Mouse (Mus musculus) liver, embryonic 14 days (tissue): Measurements from ENCODE around the gene Rin1. TPM values are rescaled to one million over a fixed set of nuclear protein-coding genes. Genes with fewer than 3 reads are reported as not detected.

Experiments
- polyA plus RNA-seq: library from polyadenylated mRNA; depleted of rRNA; stranded (reverse); fragments of >200 nt; gene quantifications from 2 replicates; pipeline ENCODE4 v1.2.3, GENCODE M21; 2012; rRNA removed

The Rin1 gene
- 0.26 and 0.45 TPM in 2 replicates for polyA plus RNA-seq

GRCm38 (mm10) chr19:5050047-5050905, at the start of gene Rin1:
Gene Rin1 (plus strand): TSS chr19:5050481.

GRCm38 (mm10) chr19:5023621-5024479, 26.4 kb upstream of the Rin1 start, which contains the start of gene Slc29a2:
Gene Slc29a2 (plus strand): TSS chr19:5023860.

GRCm38 (mm10) chr19:5038709-5039156, 11.5 kb upstream of the Rin1 start, which contains the start of the genes B4gat1 and AC124502.3:
Gene B4gat1 (plus strand): TSS chr19:5038826.
Gene AC124502.3 (plus strand): TSS chr19:5038891.

GRCm38 (mm10) chr19:5040862-5041523, 9.3 kb upstream of the Rin1 start, which contains the start of gene Brms1:
Gene Brms1 (plus strand): TSS chr19:5041354.

GRCm38 (mm10) chr19:5067867-5068569, 17.7 kb downstream of the Rin1 start, which contains the start of gene Cd248:
Gene Cd248 (plus strand): TSS chr19:5068078.

GRCm38 (mm10) chr19:5085145-5085863, 35.0 kb downstream of the Rin1 start, which contains the start of gene Tmem151a:
Gene Tmem151a (minus strand): TSS chr19:5085531.

GRCm38 (mm10) chr19:5087884-5088728, 37.8 kb downstream of the Rin1 start, which contains the start of gene Yif1a:
Gene Yif1a (plus strand): TSS chr19:5088538.

GRCm38 (mm10) chr19:5098363-5099143, 48.3 kb downstream of the Rin1 start, which contains the start of gene Cnih2:
Gene Cnih2 (minus strand): TSS chr19:5098521.

Other genes starting within 250 kb of the Rin1 start
- 11.0 and 13.2 TPM in 2 replicates for gene Gm21992, start 238.9 kb upstream of the Rin1 start, polyA plus RNA-seq
- 21.1 and 24.5 TPM in 2 replicates for gene Rbm14, start 238.8 kb upstream of the Rin1 start, polyA plus RNA-seq
- 38.2 and 41.7 TPM in 2 replicates for gene Ccs, start 211.1 kb upstream of the Rin1 start, polyA plus RNA-seq
- 0.01 TPM in 1 of 2 replicates, not detected in the other for gene Ccdc87, start 211.1 kb upstream of the Rin1 start, polyA plus RNA-seq
- gene Ctsf, start 195.4 kb upstream of the Rin1 start, polyA plus RNA-seq = 20.1 and 21.8 TPM in 2 replicates
- gene Actn3, start 172.6 kb upstream of the Rin1 start, polyA plus RNA-seq = 0.31 and 0.43 TPM in 2 replicates
- gene Zdhhc24, start 171.8 kb upstream of the Rin1 start, polyA plus RNA-seq = 14.7 and 16.8 TPM in 2 replicates
- gene Bbs1, start 143.9 kb upstream of the Rin1 start, polyA plus RNA-seq = 0.98 and 1.1 TPM in 2 replicates
- 27.2 and 27.5 TPM in 2 replicates for gene Dpp3, start 122.2 kb upstream of the Rin1 start, polyA plus RNA-seq
- gene Peli3, start 107.4 kb upstream of the Rin1 start, polyA plus RNA-seq = 0.05 and 0.09 TPM in 2 replicates
- 33.6 and 36.8 TPM in 2 replicates for gene Mrpl11, start 88.3 kb upstream of the Rin1 start, polyA plus RNA-seq
- 0.09 TPM in 2 replicates for gene Npas4, start 60.2 kb upstream of the Rin1 start, polyA plus RNA-seq
- gene Slc29a2, start 26.6 kb upstream of the Rin1 start, polyA plus RNA-seq = 2.1 and 2.6 TPM in 2 replicates
- 2.6 and 3.7 TPM in 2 replicates for gene B4gat1, start 11.7 kb upstream of the Rin1 start, polyA plus RNA-seq
- 0.69 and 1.0 TPM in 2 replicates for gene AC124502.3, start 11.6 kb upstream of the Rin1 start, polyA plus RNA-seq
- gene Brms1, start 9.1 kb upstream of the Rin1 start, polyA plus RNA-seq = 19.9 and 20.8 TPM in 2 replicates
- 1.4 and 2.4 TPM in 2 replicates for gene Cd248, start 17.6 kb downstream of the Rin1 start, polyA plus RNA-seq
- gene Tmem151a, start 35.0 kb downstream of the Rin1 start, polyA plus RNA-seq = 0.13 and 0.29 TPM in 2 replicates
- 29.3 and 37.2 TPM in 2 replicates for gene Yif1a, start 38.1 kb downstream of the Rin1 start, polyA plus RNA-seq
- gene Cnih2, start 48.0 kb downstream of the Rin1 start, polyA plus RNA-seq = 0.61 and 0.62 TPM in 2 replicates
- gene Rab1b, start 56.6 kb downstream of the Rin1 start, polyA plus RNA-seq = 44.3 and 53.0 TPM in 2 replicates
- 2.6 and 2.8 TPM in 2 replicates for gene Klc2, start 68.1 kb downstream of the Rin1 start, polyA plus RNA-seq
- gene Pacs1, start 222.6 kb downstream of the Rin1 start, polyA plus RNA-seq = 8.0 and 8.3 TPM in 2 replicates
- 56.0 and 58.5 TPM in 2 replicates for gene Sf3b2, start 245.0 kb downstream of the Rin1 start, polyA plus RNA-seq
- gene Gal3st3, start 247.8 kb downstream of the Rin1 start, polyA plus RNA-seq = 0.03 and 0.08 TPM in 2 replicates